Mouse (Mus musculus) liver, embryonic 14.5 days (tissue): ENCODE measurements around the gene Asgr1. TPM values are rescaled to one million over a fixed set of nuclear protein-coding genes. Genes with fewer than 3 reads are reported as not detected.
A peak's percentile ranks its signal among the peaks of the same experiment; 100 is the strongest.

Experiments used
- ATAC-seq: fragments of 200-750 bp; cut with Nextera tagmentation; 2 replicates; pipeline ENCODE4 v1.8.0; 2017; ENCODE audit warnings: moderate number of reproducible peaks, mild to moderate bottlenecking, moderate library complexity; ENCODE audit not compliant: insufficient read depth
- DNase-seq, 3 experiments: peaks; one replicate each; pipeline ENCODE4 v3.0.0-alpha.2; 2012 to 2013; ENCODE audit warnings: low read depth in 3 of 3, low spot score in 3 of 3
- H3K27ac ChIP-seq: fragments of 300-500 bp; sonication (generic); 2 replicates; pipeline ENCODE4 v1.5.1; 2014; ENCODE audit warnings: moderate library complexity, mild to moderate bottlenecking, control low read depth, inconsistent platforms
- H3K27me3 ChIP-seq: fragments of 300-500 bp; sonication (generic); 2 replicates; pipeline ENCODE4 v1.6.1; 2014; ENCODE audit warnings: mild to moderate bottlenecking, low read length, moderate library complexity; ENCODE audit not compliant: control insufficient read depth, insufficient read depth
- H3K36me3 ChIP-seq: fragments of 300-500 bp; sonication (generic); replicated peaks from 2 replicates; pipeline ENCODE4 v1.6.1; 2014; ENCODE audit warnings: low read depth; ENCODE audit not compliant: control insufficient read depth, insufficient read depth
- H3K4me1 ChIP-seq, 2 experiments: fragments of 200-500 bp in 1 of 2; fragments of 300-500 bp in 1 of 2; sonication (generic) in 1 of 2; replicated peaks; 2 replicates each; pipeline ENCODE4 v1.6.1; 2012 to 2014; ENCODE audit warnings: antibody characterized with exemption in 1 of 2, inconsistent platforms in 1 of 2, low read length in 1 of 2; ENCODE audit not compliant: control insufficient read depth in 2 of 2, insufficient read depth in 2 of 2
- H3K4me2 ChIP-seq: fragments of 300-500 bp; sonication (generic); 2 replicates; pipeline ENCODE4 v1.6.1; 2014; ENCODE audit warnings: low read depth, mild to moderate bottlenecking, control low read depth, moderate library complexity
- H3K4me3 ChIP-seq, 2 experiments: fragments of 200-500 bp in 1 of 2; fragments of 300-500 bp in 1 of 2; sonication (generic) in 1 of 2; 2 replicates each; pipeline ENCODE4 v1.5.1; 2012 to 2014; ENCODE audit warnings: low read depth in 2 of 2, low read length in 2 of 2, mild to moderate bottlenecking in 2 of 2, control low read depth in 1 of 2, inconsistent platforms in 1 of 2, moderate library complexity in 1 of 2; ENCODE audit not compliant: insufficient read depth in 1 of 2
- H3K9ac ChIP-seq: fragments of 300-500 bp; sonication (generic); replicated peaks from 2 replicates; pipeline ENCODE4 v1.6.1; 2014; ENCODE audit warnings: mild to moderate bottlenecking, control low read depth, moderate library complexity
- H3K9me3 ChIP-seq: fragments of 300-500 bp; sonication (generic); 2 replicates; pipeline ENCODE4 v1.6.1; 2016; ENCODE audit warnings: low read length, mixed read lengths; ENCODE audit not compliant: control insufficient read depth
- CTCF ChIP-seq: IDR thresholded peaks from 2 replicates; pipeline ENCODE4 v1.5.1; 2016; ENCODE audit warnings: antibody characterized with exemption, low read depth, control low read depth
- EP300 ChIP-seq: IDR thresholded peaks from 2 replicates; pipeline ENCODE4 v1.6.1; 2016; ENCODE audit warnings: antibody characterized with exemption, low read depth
- WGBS: fragments of 180-500 bp; shearing (Covaris S2); extraction: QIAGEN DNeasy Blood & Tissue Kit; methylation state at CpG from one replicate; pipeline ENCODE4 v1.1.7; 2014; ENCODE audit not compliant: insufficient replicate concordance; 5-methylcytosine and 5-hydroxymethylcytosine counted together
- microRNA counts: library from miRNA; unstranded; fragments of <30 nt; microRNA quantifications from one replicate; lab custom pipeline; 2016
- microRNA-seq: library from miRNA; unstranded; fragments of <30 nt; microRNA quantifications from one replicate; pipeline ENCODE4, GENCODE M21; 2016
- polyA plus RNA-seq, 2 experiments: library from polyadenylated mRNA; depleted of rRNA in 1 of 2; stranded (reverse) in 1 of 2; unstranded in 1 of 2; fragments of >200 nt; fragmentation: Nextera tagmentation in 1 of 2; extraction: Ambion mirVana in 1 of 2; gene quantifications; 2 replicates each; pipeline versions ENCODE4 v1.2.1 to v1.2.3; 2012 to 2014

The Asgr1 gene
- polyA plus RNA-seq, 2 experiments, result 1.3 to 4.1 TPM

DNA sequence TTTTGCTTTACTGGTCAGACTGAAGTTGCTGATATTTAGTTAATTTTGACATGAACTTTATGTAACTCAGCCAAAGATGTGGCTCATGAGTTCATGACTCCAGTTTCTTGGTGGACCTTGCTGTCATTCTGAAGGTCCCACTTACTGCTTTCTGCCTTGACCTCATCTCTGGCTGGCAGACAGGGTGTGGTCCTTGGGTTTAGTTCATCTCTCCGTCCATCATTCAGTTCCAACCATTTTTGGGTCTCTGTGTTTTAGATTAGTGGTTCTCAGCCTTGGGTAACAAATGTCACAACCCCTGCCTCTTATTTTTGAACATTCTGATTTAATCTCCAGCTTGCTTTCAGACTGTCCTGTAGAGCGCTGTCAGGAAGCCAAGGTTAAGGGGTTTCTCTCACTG, 45.9 kb downstream of the Asgr1 start:
- Histone ChIP-seq H3K9ac (no peak overlapping the region), H3K4me2 (no peak overlapping the region), H3K27me3 (no peaks in the 10 kb centered on the region), H3K4me1 (peaks cover 0 to 2% of the 10 kb centered on the region in 2 experiments; a peak in 1 of 4 replicates), H3K36me3 (no peaks in the 10 kb centered on the region), H3K27ac (no peak overlapping the region), H3K4me3 (no peak overlapping the region), H3K9me3 (no peaks in the 10 kb centered on the region)
- DNase-seq (no peak), ATAC-seq (no peak)
- TF ChIP-seq CTCF, result no peak
- TF ChIP-seq EP300, result no peak
- WGBS, result 46% methylated on average over 2 of the region's 2 CpGs

- DNase-seq, result no peak
- H3K4me3 ChIP-seq, result no peak overlapping the region
- 67% methylated on average over 14 of the region's 14 CpGs for WGBS
- H3K4me1 ChIP-seq, result peaks cover 0 to 2% of the 10 kb centered on the region in 2 experiments; a peak in 2 of 4 replicates
- TF ChIP-seq CTCF, result no peak
- H3K9ac ChIP-seq, result no peak overlapping the region
- H3K27me3 ChIP-seq, result no peaks in the 10 kb centered on the region
- no peak overlapping the region for H3K4me2 ChIP-seq
- no peak overlapping the region for H3K27ac ChIP-seq
- ATAC-seq, result no peak
- H3K36me3 ChIP-seq, result no peaks in the 10 kb centered on the region
- no peaks in the 10 kb centered on the region for H3K9me3 ChIP-seq
Observed at GRCm38 (mm10) chr11:70103701-70104315, 49.9 kb downstream of the Asgr1 start.

- DNase-seq (no peak), ATAC-seq (no peak)
- Histone ChIP-seq H3K4me3 (no peak overlapping the region), H3K4me1 (peaks cover 0 to 5% of the 10 kb centered on the region in 2 experiments; a peak in 2 of 4 replicates), H3K9me3 (no peaks in the 10 kb centered on the region), H3K36me3 (no peaks in the 10 kb centered on the region), H3K9ac (no peak overlapping the region), H3K27me3 (no peaks in the 10 kb centered on the region), H3K27ac (no peak overlapping the region), H3K4me2 (no peak overlapping the region)
- 61% methylated on average over 8 of the region's 8 CpGs for WGBS
- TF ChIP-seq CTCF (no peak), EP300 (no peak)
Observed at GRCm38 (mm10) chr11:70107085-70107484, 53.2 kb downstream of the Asgr1 start.

MicroRNA genes within 50 kb of the gene (microRNA counts, 519-probe panel; counts per million panel counts)
- 69.9 counts per million for microRNA mmu-miR-324-3p (lab: Ali Mortazavi, UCI)
- microRNA mmu-miR-324-5p (lab: Ali Mortazavi, UCI), result 5,270 counts per million, percentile 26 among the panel's probes with 10 or more counts

Small RNA genes lying within 50 kb of the gene (microRNA-seq; reads per million reads assigned to microRNA genes)
- 2,791 reads per million, percentile 83 among the genes with 10 or more reads in this experiment for gene Mir324

Other genes with a start within 250 kb of the Asgr1 start
Only the 30 nearest of the 35 such genes appear.
- gene Tmem256, start 215.6 kb upstream of the Asgr1 start, polyA plus RNA-seq (2012; rRNA removed), result 143 and 197 TPM in 2 replicates
- 384 and 393 TPM in 2 replicates for gene Tmem256, start 215.6 kb upstream of the Asgr1 start, polyA plus RNA-seq (2014; fragmentation: Nextera tagmentation; extraction: Ambion mirVana)
- 18.0 and 20.0 TPM in 2 replicates for gene Plscr3, start 207.7 kb upstream of the Asgr1 start, polyA plus RNA-seq (2012; rRNA removed)
- 22.8 and 25.0 TPM in 2 replicates for gene Plscr3, start 207.7 kb upstream of the Asgr1 start, polyA plus RNA-seq (2014; fragmentation: Nextera tagmentation; extraction: Ambion mirVana)
- gene Tnk1, start 195.4 kb upstream of the Asgr1 start, polyA plus RNA-seq (2012; rRNA removed), result 1.2 TPM in 2 replicates
- 0.43 and 0.80 TPM in 2 replicates for gene Tnk1, start 195.4 kb upstream of the Asgr1 start, polyA plus RNA-seq (2014; fragmentation: Nextera tagmentation; extraction: Ambion mirVana)
- not detected in 2 replicates for gene Tmem95, start 176.1 kb upstream of the Asgr1 start, polyA plus RNA-seq (2012; rRNA removed)
- gene Tmem95, start 176.1 kb upstream of the Asgr1 start, polyA plus RNA-seq (2014; fragmentation: Nextera tagmentation; extraction: Ambion mirVana), result not detected in 2 replicates
- 0.93 TPM in 2 replicates for gene Kctd11, start 172.7 kb upstream of the Asgr1 start, polyA plus RNA-seq (2012; rRNA removed)
- gene Kctd11, start 172.7 kb upstream of the Asgr1 start, polyA plus RNA-seq (2014; fragmentation: Nextera tagmentation; extraction: Ambion mirVana), result 0.53 and 1.00 TPM in 2 replicates
- 2.7 and 2.8 TPM in 2 replicates for gene Acap1, start 158.5 kb upstream of the Asgr1 start, polyA plus RNA-seq (2012; rRNA removed)
- gene Acap1, start 158.5 kb upstream of the Asgr1 start, polyA plus RNA-seq (2014; fragmentation: Nextera tagmentation; extraction: Ambion mirVana), result 2.9 and 3.3 TPM in 2 replicates
- 0.40 and 0.48 TPM in 2 replicates for gene 2810408A11Rik, start 153.1 kb upstream of the Asgr1 start, polyA plus RNA-seq (2012; rRNA removed)
- 0.93 and 1.7 TPM in 2 replicates for gene 2810408A11Rik, start 153.1 kb upstream of the Asgr1 start, polyA plus RNA-seq (2014; fragmentation: Nextera tagmentation; extraction: Ambion mirVana)
- gene Neurl4, start 153.0 kb upstream of the Asgr1 start, polyA plus RNA-seq (2012; rRNA removed), result 13.1 and 20.5 TPM in 2 replicates
- 2.5 and 3.4 TPM in 2 replicates for gene Neurl4, start 153.0 kb upstream of the Asgr1 start, polyA plus RNA-seq (2014; fragmentation: Nextera tagmentation; extraction: Ambion mirVana)
- 79.5 and 93.1 TPM in 2 replicates for gene Gps2, start 140.2 kb upstream of the Asgr1 start, polyA plus RNA-seq (2012; rRNA removed)
- 82.7 and 91.2 TPM in 2 replicates for gene Gps2, start 140.2 kb upstream of the Asgr1 start, polyA plus RNA-seq (2014; fragmentation: Nextera tagmentation; extraction: Ambion mirVana)
- 652 and 846 TPM in 2 replicates for gene Eif5a, start 132.1 kb upstream of the Asgr1 start, polyA plus RNA-seq (2012; rRNA removed)
- 1,316 and 1,415 TPM in 2 replicates for gene Eif5a, start 132.1 kb upstream of the Asgr1 start, polyA plus RNA-seq (2014; fragmentation: Nextera tagmentation; extraction: Ambion mirVana)
- 0.57 and 0.58 TPM in 2 replicates for gene Ybx2, start 118.3 kb upstream of the Asgr1 start, polyA plus RNA-seq (2012; rRNA removed)
- 0.23 TPM in 1 of 2 replicates, not detected in the other for gene Ybx2, start 118.3 kb upstream of the Asgr1 start, polyA plus RNA-seq (2014; fragmentation: Nextera tagmentation; extraction: Ambion mirVana)
- gene Slc2a4, start 105.9 kb upstream of the Asgr1 start, polyA plus RNA-seq (2012; rRNA removed), result 17.0 and 17.4 TPM in 2 replicates
- 12.6 and 14.0 TPM in 2 replicates for gene Slc2a4, start 105.9 kb upstream of the Asgr1 start, polyA plus RNA-seq (2014; fragmentation: Nextera tagmentation; extraction: Ambion mirVana)
- 2.0 and 4.0 TPM in 2 replicates for gene Cldn7, start 89.3 kb upstream of the Asgr1 start, polyA plus RNA-seq (2012; rRNA removed)
- 2.2 TPM in 2 replicates for gene Cldn7, start 89.3 kb upstream of the Asgr1 start, polyA plus RNA-seq (2014; fragmentation: Nextera tagmentation; extraction: Ambion mirVana)
- gene Ctdnep1, start 72.9 kb upstream of the Asgr1 start, polyA plus RNA-seq (2012; rRNA removed), result 23.6 and 32.3 TPM in 2 replicates
- 9.7 and 10.7 TPM in 2 replicates for gene Ctdnep1, start 72.9 kb upstream of the Asgr1 start, polyA plus RNA-seq (2014; fragmentation: Nextera tagmentation; extraction: Ambion mirVana)
- gene Elp5, start 71.6 kb upstream of the Asgr1 start, polyA plus RNA-seq (2012; rRNA removed), result 44.0 and 46.1 TPM in 2 replicates
- gene Elp5, start 71.6 kb upstream of the Asgr1 start, polyA plus RNA-seq (2014; fragmentation: Nextera tagmentation; extraction: Ambion mirVana), result 70.2 and 74.0 TPM in 2 replicates
- 134 and 140 TPM in 2 replicates for gene Gabarap, start 62.9 kb upstream of the Asgr1 start, polyA plus RNA-seq (2012; rRNA removed)
- 296 and 300 TPM in 2 replicates for gene Gabarap, start 62.9 kb upstream of the Asgr1 start, polyA plus RNA-seq (2014; fragmentation: Nextera tagmentation; extraction: Ambion mirVana)
- 10.8 and 14.8 TPM in 2 replicates for gene Phf23, start 58.3 kb upstream of the Asgr1 start, polyA plus RNA-seq (2012; rRNA removed)
- 11.9 and 12.1 TPM in 2 replicates for gene Phf23, start 58.3 kb upstream of the Asgr1 start, polyA plus RNA-seq (2014; fragmentation: Nextera tagmentation; extraction: Ambion mirVana)
- 4.2 and 4.6 TPM in 2 replicates for gene Dvl2, start 53.5 kb upstream of the Asgr1 start, polyA plus RNA-seq (2012; rRNA removed)
- gene Dvl2, start 53.5 kb upstream of the Asgr1 start, polyA plus RNA-seq (2014; fragmentation: Nextera tagmentation; extraction: Ambion mirVana), result 3.4 and 4.2 TPM in 2 replicates
- 27.8 and 40.6 TPM in 2 replicates for gene Acadvl, start 38.7 kb upstream of the Asgr1 start, polyA plus RNA-seq (2012; rRNA removed)
- gene Acadvl, start 38.7 kb upstream of the Asgr1 start, polyA plus RNA-seq (2014; fragmentation: Nextera tagmentation; extraction: Ambion mirVana), result 84.1 and 98.1 TPM in 2 replicates
- 1.5 and 1.9 TPM in 2 replicates for gene Dlg4, start 37.1 kb upstream of the Asgr1 start, polyA plus RNA-seq (2012; rRNA removed)
- 0.33 and 0.54 TPM in 2 replicates for gene Dlg4, start 37.1 kb upstream of the Asgr1 start, polyA plus RNA-seq (2014; fragmentation: Nextera tagmentation; extraction: Ambion mirVana)
- gene Asgr2, start 38.6 kb downstream of the Asgr1 start, polyA plus RNA-seq (2012; rRNA removed), result 10.0 and 11.5 TPM in 2 replicates
- gene Asgr2, start 38.6 kb downstream of the Asgr1 start, polyA plus RNA-seq (2014; fragmentation: Nextera tagmentation; extraction: Ambion mirVana), result 9.0 and 10.6 TPM in 2 replicates
- gene Mgl2, start 76.2 kb downstream of the Asgr1 start, polyA plus RNA-seq (2012; rRNA removed), result 1.1 and 1.2 TPM in 2 replicates
- gene Mgl2, start 76.2 kb downstream of the Asgr1 start, polyA plus RNA-seq (2014; fragmentation: Nextera tagmentation; extraction: Ambion mirVana), result 1.9 and 2.2 TPM in 2 replicates
- gene Clec10a, start 102.1 kb downstream of the Asgr1 start, polyA plus RNA-seq (2012; rRNA removed), result 0.25 and 0.34 TPM in 2 replicates
- 0.16 and 0.76 TPM in 2 replicates for gene Clec10a, start 102.1 kb downstream of the Asgr1 start, polyA plus RNA-seq (2014; fragmentation: Nextera tagmentation; extraction: Ambion mirVana)
- 0.52 and 0.79 TPM in 2 replicates for gene Slc16a11, start 158.7 kb downstream of the Asgr1 start, polyA plus RNA-seq (2012; rRNA removed)
- gene Slc16a11, start 158.7 kb downstream of the Asgr1 start, polyA plus RNA-seq (2014; fragmentation: Nextera tagmentation; extraction: Ambion mirVana), result 0.47 TPM in 2 replicates
- gene Slc16a13, start 167.0 kb downstream of the Asgr1 start, polyA plus RNA-seq (2012; rRNA removed), result 2.9 and 3.2 TPM in 2 replicates
- 3.8 and 4.4 TPM in 2 replicates for gene Slc16a13, start 167.0 kb downstream of the Asgr1 start, polyA plus RNA-seq (2014; fragmentation: Nextera tagmentation; extraction: Ambion mirVana)
- 1.0 TPM in 2 replicates for gene Bcl6b, start 175.7 kb downstream of the Asgr1 start, polyA plus RNA-seq (2012; rRNA removed)
- gene Bcl6b, start 175.7 kb downstream of the Asgr1 start, polyA plus RNA-seq (2014; fragmentation: Nextera tagmentation; extraction: Ambion mirVana), result 1.0 and 2.5 TPM in 2 replicates
- 53.3 and 56.1 TPM in 2 replicates for gene 0610010K14Rik, start 183.8 kb downstream of the Asgr1 start, polyA plus RNA-seq (2012; rRNA removed)
- gene 0610010K14Rik, start 183.8 kb downstream of the Asgr1 start, polyA plus RNA-seq (2014; fragmentation: Nextera tagmentation; extraction: Ambion mirVana), result 78.4 and 79.8 TPM in 2 replicates
- 4.5 and 4.8 TPM in 2 replicates for gene Gm21988, start 185.7 kb downstream of the Asgr1 start, polyA plus RNA-seq (2012; rRNA removed)
- 4.2 and 4.4 TPM in 2 replicates for gene Gm21988, start 185.7 kb downstream of the Asgr1 start, polyA plus RNA-seq (2014; fragmentation: Nextera tagmentation; extraction: Ambion mirVana)
- gene Rnasek, start 185.8 kb downstream of the Asgr1 start, polyA plus RNA-seq (2012; rRNA removed), result 29.9 and 41.0 TPM in 2 replicates
- gene Rnasek, start 185.8 kb downstream of the Asgr1 start, polyA plus RNA-seq (2014; fragmentation: Nextera tagmentation; extraction: Ambion mirVana), result 124 and 143 TPM in 2 replicates
- 9.9 and 11.2 TPM in 2 replicates for gene Alox12, start 201.3 kb downstream of the Asgr1 start, polyA plus RNA-seq (2012; rRNA removed)
- 13.6 and 16.9 TPM in 2 replicates for gene Alox12, start 201.3 kb downstream of the Asgr1 start, polyA plus RNA-seq (2014; fragmentation: Nextera tagmentation; extraction: Ambion mirVana)